Mouse (Mus musculus) adrenal gland, postnatal 14 days (tissue): ENCODE results near the gene Stil. TPM values are rescaled to one million over a fixed set of nuclear protein-coding genes. Genes with fewer than 3 reads are reported as not detected.

Source experiments
- DNase-seq: peaks from one replicate; pipeline ENCODE4 v3.0.0; 2021; ENCODE audit warnings: mixed read lengths
- total RNA-seq: library from RNA; stranded (reverse); gene quantifications from 2 replicates; pipeline ENCODE4 v1.2.3, GENCODE M21; 2021

Gene Stil
- total RNA-seq, 1 experiment from 2014 or later = 2.3 TPM

GRCm38 (mm10) chr4:115048190-115048589 is 48.2 kb downstream of the Stil start:
- DNase-seq = no peak

GRCm38 (mm10) chr4:115051245-115051644 is 51.3 kb downstream of the Stil start:
- DNase-seq = no peak

GRCm38 (mm10) chr4:115052343-115053005 is 52.5 kb downstream of the Stil start:
- DNase-seq = peak; percentile 78

- DNase-seq = no peak
Observed at GRCm38 (mm10) chr4:115055044-115055443, 55.1 kb downstream of the Stil start.

- no peak for DNase-seq
Observed at GRCm38 (mm10) chr4:115055691-115056090, 55.7 kb downstream of the Stil start.

- DNase-seq = peak; percentile 52
Observed at GRCm38 (mm10) chr4:115056371-115056920, 56.5 kb downstream of the Stil start, which contains the start of gene Tal1. Tal1 (plus strand) TSS chr4:115056426.

- DNase-seq = peak; percentile 37
Observed at GRCm38 (mm10) chr4:115056921-115057673, 57.1 kb downstream of the Stil start.

- no peak for DNase-seq
Observed at GRCm38 (mm10) chr4:115057674-115058316, 57.8 kb downstream of the Stil start.

GRCm38 (mm10) chr4:115058317-115058761 is 58.4 kb downstream of the Stil start:
- peak; percentile 30 for DNase-seq

- DNase-seq = no peak
Observed at GRCm38 (mm10) chr4:115058871-115059590, 59.1 kb downstream of the Stil start.

- DNase-seq = no peak
Observed at GRCm38 (mm10) chr4:115059871-115060270, 59.9 kb downstream of the Stil start.

GRCm38 (mm10) chr4:115060753-115061152 is 60.8 kb downstream of the Stil start:
- no peak for DNase-seq

- no peak for DNase-seq
Observed at GRCm38 (mm10) chr4:115062540-115062874, 62.5 kb downstream of the Stil start.

GRCm38 (mm10) chr4:115062875-115063517 is 63.0 kb downstream of the Stil start:
- peak; percentile 59 for DNase-seq

GRCm38 (mm10) chr4:115063518-115064239 is 63.7 kb downstream of the Stil start:
- no peak for DNase-seq

GRCm38 (mm10) chr4:115071668-115072067 is 71.7 kb downstream of the Stil start:
- DNase-seq = no peak

- no peak for DNase-seq
Observed at GRCm38 (mm10) chr4:115074789-115075188, 74.8 kb downstream of the Stil start.

- peak; percentile 38 for DNase-seq
Observed at GRCm38 (mm10) chr4:115075204-115075915, 75.4 kb downstream of the Stil start.

GRCm38 (mm10) chr4:115078892-115079820 is 79.2 kb downstream of the Stil start:
- DNase-seq = peak; percentile 61
